Mouse (Mus musculus): ENCODE results near the gene Sema4f.

- TF ChIP-seq CTCF (conservative IDR thresholded peaks at IDR 0.05; ENCODE audit: low read length) (no peak), NANOG (IDR thresholded peaks at IDR 0.05; ENCODE audit: borderline replicate concordance, low read length) (no peak)
These were observed 67.2 kb downstream of the Sema4f start for GRCm38 (mm10) chr6:82872332-82872707.

All from E14TG2a.4 (cell line).